Mouse (Mus musculus) embryo, embryonic 11.5 days (tissue): Measurements from ENCODE around the gene Fv1.
"Not testable (repeated sequence)": the region's sequence is repeated elsewhere in the genome, so short reads cannot be mapped to it uniquely, and the experiment has no call there.

Source experiments
- DNase-seq: peaks from one replicate; pipeline ENCODE4 v3.0.0-alpha.2; 2012; ENCODE audit warnings: low read depth, low spot score

Fv1 gene

GRCm38 (mm10) chr4:147868450-147869031 lies at the start of gene Fv1, which contains the start of gene Miip:
TSS of gene Fv1 (plus strand) at chr4:147868979.
TSS of gene Miip (minus strand) at chr4:147868816.
- peak; percentile 89 for DNase-seq

- DNase-seq: not testable (repeated sequence)
Measured at GRCm38 (mm10) chr4:147819659-147820058, 49.1 kb upstream of the Fv1 start.

DNA sequence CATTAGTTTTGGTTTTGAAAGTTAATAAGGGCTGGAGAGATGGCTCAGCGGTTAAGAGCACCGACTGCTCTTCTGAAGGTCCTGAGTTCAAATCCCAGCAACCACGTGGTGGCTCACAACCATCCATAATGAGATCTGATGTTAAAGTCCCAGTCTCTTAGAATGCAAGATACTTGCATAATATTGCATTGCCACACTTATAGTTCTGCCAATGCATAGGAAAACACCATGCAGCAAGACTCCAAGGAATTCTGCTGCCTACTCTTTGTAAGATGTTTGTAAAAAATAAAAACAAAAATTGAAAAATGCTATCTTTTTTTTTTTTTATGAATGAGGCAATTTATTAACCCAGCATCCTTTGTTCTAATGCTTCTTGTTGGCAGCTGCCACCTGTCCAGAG lies 47.4 kb upstream of the Fv1 start:
- not testable (repeated sequence) for DNase-seq

GRCm38 (mm10) chr4:147824389-147824788 lies 44.4 kb upstream of the Fv1 start:
- DNase-seq: no peak

DNA sequence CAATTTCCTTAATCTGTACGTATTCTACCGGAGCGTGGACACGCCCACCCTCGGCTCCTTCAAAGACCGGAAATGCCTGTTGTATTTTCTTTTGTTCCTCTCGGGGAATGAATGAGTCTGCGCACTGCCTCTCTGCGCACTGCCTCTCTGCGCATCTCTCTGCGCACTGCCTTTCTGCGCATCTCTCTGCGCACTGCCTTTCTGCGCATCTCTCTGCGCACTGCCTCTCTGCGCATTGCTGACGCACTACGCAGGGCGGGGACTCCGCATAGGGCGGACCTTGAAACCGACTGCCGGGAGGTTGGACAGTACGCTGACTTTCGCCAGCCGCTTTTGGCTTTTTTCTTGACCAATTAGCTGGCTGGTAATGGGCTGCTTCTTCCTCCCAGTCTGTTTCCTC lies 29.5 kb upstream of the Fv1 start:
- DNase-seq: not testable (repeated sequence)

- DNase-seq: no peak
Measured at GRCm38 (mm10) chr4:147842871-147843270, 25.9 kb upstream of the Fv1 start.

DNA sequence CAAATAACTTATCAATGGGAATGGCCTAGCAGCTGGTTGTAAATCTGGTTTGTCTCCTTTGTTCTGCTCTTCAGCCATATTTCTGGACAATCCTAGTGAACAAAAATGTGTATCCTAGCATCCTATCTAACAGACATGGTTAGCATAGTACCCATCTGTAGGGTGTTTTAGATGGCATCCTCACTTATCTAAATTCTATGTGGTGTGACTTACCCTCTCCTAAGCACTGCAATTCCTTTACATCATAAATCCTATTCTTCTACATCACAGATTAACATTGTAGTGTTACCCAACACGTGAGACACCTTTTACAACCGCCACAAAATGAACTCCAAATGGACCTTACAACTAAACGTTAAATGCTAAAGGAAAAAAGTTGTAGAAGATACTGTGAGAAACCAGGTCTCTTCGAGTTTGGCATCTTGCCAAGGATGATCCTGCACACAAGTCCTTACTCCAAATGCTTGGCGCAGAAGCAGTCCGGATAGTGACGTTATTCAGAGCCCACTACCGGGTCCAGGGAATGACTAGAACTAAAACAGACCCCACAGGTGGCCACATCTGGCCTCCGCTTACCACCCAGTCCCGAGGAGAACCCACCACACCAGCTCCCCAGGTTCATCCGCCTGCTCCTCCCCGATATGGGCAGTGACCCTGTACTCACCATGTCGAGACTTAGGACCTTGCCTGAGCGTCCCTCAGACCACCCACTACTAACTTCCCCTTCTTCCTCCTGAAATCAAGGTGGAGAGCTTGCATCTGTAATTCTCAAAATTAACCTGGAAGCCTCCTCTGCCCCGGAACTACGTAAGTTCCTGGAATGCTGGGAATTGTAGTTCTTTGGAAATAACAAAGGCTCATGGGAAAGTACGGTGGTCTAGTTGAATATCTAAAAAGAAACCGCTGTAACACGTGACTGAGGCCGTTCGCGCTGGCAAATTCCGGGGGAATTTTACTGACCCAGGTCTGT lies 20.9 kb upstream of the Fv1 start, which contains the start of gene Zfp933:
TSS of gene Zfp933 (minus strand) at position 753 of the 970 bp plus-strand sequence.
- peak; percentile 67 for DNase-seq

- DNase-seq: no peak
Measured at GRCm38 (mm10) chr4:147848584-147848991, 20.2 kb upstream of the Fv1 start.

- no peak for DNase-seq
Measured at GRCm38 (mm10) chr4:147850776-147851175, 18.0 kb upstream of the Fv1 start.

GRCm38 (mm10) chr4:147862051-147862450 lies 6.7 kb upstream of the Fv1 start:
- DNase-seq: no peak

GRCm38 (mm10) chr4:147865651-147866050 lies 3.1 kb upstream of the Fv1 start:
- DNase-seq: no peak

- DNase-seq: no peak
Measured at GRCm38 (mm10) chr4:147866056-147866455, 2.7 kb upstream of the Fv1 start.

- not testable (repeated sequence) for DNase-seq
Measured at GRCm38 (mm10) chr4:147866793-147867192, 2.0 kb upstream of the Fv1 start.

DNA sequence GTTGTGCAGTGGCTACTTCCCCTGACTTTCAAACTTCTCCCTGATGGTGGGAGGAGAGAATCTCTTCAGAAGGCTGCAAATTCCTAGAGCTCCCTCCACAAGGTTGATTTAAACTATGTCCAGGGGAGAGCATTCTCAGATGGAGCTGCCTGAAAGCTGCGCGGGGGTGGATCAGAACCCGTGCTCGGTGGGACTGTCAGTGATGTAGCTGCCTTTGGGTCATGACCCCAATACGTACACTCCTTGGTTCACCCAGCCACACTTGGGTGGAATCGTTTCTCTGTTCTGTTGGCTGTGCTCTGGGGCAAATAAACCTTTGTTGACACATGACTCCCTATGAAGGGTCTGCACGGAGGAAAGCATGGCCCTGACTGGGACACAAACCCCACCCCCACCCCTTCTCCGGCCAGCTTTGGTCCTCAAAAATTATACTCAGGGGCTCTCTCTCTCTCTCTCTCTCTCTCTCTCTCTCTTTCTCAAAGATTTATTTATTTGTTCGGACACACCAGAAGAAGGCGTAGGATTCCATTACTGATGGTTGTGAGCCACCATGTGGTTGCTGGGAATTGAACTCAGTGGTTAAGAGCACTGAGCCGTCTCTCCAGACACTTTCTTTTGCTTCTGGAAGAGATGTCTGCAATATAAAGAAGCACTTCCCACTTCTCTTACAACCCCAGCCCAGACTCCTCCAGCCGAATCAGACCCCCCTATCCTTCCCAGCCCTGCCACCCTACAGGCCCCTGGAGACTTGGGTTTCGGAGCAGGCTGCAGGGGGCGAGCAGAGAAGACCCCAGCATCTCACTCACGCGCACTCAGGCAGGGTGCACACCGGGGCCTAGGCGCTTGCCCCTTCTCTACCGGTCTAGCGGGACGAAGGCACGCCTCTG lies 973 bp upstream of the Fv1 start:
- DNase-seq: no peak

GRCm38 (mm10) chr4:147869238-147869637 lies 459 bp downstream of the Fv1 start:
- no peak for DNase-seq

DNA sequence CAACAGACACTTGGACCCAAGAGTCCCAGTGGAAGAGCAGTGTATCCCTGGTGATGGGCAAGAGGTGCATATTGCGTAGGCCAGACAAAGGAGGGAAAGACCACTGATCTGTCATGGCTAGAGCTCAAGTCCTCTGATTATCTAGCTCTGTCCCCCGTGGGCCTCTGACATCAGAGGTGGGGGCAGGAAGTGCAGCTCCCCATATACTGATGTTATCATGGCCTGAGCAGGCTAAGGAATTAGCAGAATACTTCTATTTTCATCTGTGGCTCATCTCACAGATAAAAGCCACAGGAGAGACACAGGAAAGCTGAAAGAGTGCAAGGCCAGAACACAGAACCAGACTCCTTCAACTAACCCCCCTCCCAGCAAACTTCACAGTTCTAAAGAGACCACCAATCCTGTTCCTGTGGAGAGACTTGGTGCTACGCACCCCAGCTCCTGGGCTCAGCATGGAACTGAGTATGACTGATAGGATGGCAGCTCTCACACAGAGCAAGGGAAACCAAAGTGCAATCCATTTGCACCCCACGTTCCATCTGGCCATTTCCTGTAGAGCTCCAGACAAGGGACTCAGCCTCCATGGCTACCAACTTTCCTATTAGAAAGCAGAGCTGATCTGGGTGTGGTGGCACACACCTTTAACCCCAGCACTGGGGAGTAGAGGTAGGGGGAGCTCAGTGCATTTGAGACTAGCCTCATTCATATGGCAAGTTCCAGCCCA lies 7.2 kb downstream of the Fv1 start:
- no peak for DNase-seq

GRCm38 (mm10) chr4:147878537-147878936 lies 9.8 kb downstream of the Fv1 start:
- no peak for DNase-seq

- DNase-seq: no peak
Measured at GRCm38 (mm10) chr4:147879456-147879855, 10.7 kb downstream of the Fv1 start.

GRCm38 (mm10) chr4:147879865-147880264 lies 11.1 kb downstream of the Fv1 start:
- no peak for DNase-seq

DNA sequence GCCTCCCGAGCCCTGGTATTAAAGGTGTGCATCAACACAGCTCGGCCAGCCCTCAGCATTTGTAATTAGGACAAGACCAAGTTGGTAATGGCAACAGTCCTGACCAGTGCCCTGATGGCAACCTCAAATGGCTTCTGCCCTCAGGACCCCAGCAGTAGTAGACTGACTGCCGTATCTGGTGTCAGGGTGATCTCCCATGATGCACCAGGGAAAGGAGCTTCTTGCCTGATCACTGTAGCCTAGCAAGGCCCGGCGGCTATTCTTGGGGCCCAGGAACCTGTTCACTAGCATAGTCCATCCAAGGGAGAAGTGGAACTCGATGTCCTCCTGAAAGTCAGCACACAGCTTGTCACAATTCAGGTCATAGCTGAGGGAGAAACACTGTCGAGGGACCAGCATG lies 13.0 kb downstream of the Fv1 start:
- no peak for DNase-seq

DNA sequence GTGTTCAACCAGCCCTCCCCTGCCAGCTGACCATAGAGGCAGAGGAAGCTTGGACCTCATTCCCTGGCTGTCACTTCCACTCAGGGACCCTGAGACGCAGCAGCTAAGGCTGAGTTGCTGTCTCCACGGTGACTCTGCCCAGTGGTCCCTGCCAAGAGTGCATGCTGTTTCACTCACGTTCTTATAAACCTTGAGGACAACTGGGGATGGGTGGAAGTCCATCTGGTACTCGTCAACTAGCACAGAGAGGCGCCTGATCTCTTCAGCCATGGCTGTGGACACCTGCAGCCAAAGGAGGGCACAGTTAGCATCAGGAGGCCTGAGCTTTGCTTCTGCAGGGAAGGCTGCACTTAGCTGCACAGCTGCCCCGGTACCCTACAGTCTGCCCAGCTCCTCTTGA lies 14.3 kb downstream of the Fv1 start:
- DNase-seq: no peak
